Mouse (Mus musculus) neural tube, embryonic 13.5 days (tissue): Measurements from ENCODE around the gene Pmch. TPM values are rescaled to one million over a fixed set of nuclear protein-coding genes. Genes with fewer than 3 reads are reported as not detected.

Experiments
- ATAC-seq: fragments of 200-750 bp; cut with Nextera tagmentation; 2 replicates; pipeline ENCODE4 v1.8.0; 2017; ENCODE audit warnings: low read depth, mild to moderate bottlenecking, moderate TSS enrichment, moderate library complexity
- H3K27ac ChIP-seq: fragments of 300-500 bp; sonication (generic); replicated peaks from 2 replicates; pipeline ENCODE4 v1.5.1; 2015; ENCODE audit warnings: moderate library complexity, mild to moderate bottlenecking, inconsistent platforms
- H3K27me3 ChIP-seq: fragments of 300-500 bp; sonication (generic); 2 replicates; pipeline ENCODE4 v1.6.1; 2015; ENCODE audit warnings: mild to moderate bottlenecking, inconsistent platforms
- H3K36me3 ChIP-seq: fragments of 300-500 bp; sonication (generic); 2 replicates; pipeline ENCODE4 v1.6.1; 2015; ENCODE audit warnings: mild to moderate bottlenecking, inconsistent platforms
- H3K4me1 ChIP-seq: fragments of 300-500 bp; sonication (generic); replicated peaks from 2 replicates; pipeline ENCODE4 v1.6.1; 2015; ENCODE audit warnings: inconsistent platforms
- H3K4me2 ChIP-seq: fragments of 300-500 bp; sonication (generic); 2 replicates; pipeline ENCODE4 v1.6.1; 2015; ENCODE audit warnings: inconsistent platforms, mild to moderate bottlenecking, moderate library complexity
- H3K4me3 ChIP-seq: fragments of 300-500 bp; sonication (generic); 2 replicates; pipeline ENCODE4 v1.5.1; 2015; ENCODE audit warnings: mild to moderate bottlenecking, inconsistent platforms
- H3K9ac ChIP-seq: fragments of 300-500 bp; sonication (generic); 2 replicates; pipeline ENCODE4 v1.6.1; 2015; ENCODE audit warnings: moderate library complexity, mild to moderate bottlenecking, inconsistent platforms
- H3K9me3 ChIP-seq: fragments of 300-500 bp; sonication (generic); 2 replicates; pipeline ENCODE4 v1.6.1; 2016; ENCODE audit warnings: inconsistent platforms
- WGBS: fragments of 180-500 bp; shearing (Covaris S2); methylation state at CpG from one replicate; pipeline ENCODE4 v1.1.7; 2015; 5-methylcytosine and 5-hydroxymethylcytosine counted together
- polyA plus RNA-seq: library from polyadenylated mRNA; unstranded; fragments of >200 nt; fragmentation: Nextera tagmentation; extraction: Ambion mirVana; gene quantifications from 2 replicates; pipeline ENCODE4 v1.2.1, GENCODE M21; 2015

Pmch gene
- 0.56 and 0.76 TPM in 2 replicates for polyA plus RNA-seq

DNA sequence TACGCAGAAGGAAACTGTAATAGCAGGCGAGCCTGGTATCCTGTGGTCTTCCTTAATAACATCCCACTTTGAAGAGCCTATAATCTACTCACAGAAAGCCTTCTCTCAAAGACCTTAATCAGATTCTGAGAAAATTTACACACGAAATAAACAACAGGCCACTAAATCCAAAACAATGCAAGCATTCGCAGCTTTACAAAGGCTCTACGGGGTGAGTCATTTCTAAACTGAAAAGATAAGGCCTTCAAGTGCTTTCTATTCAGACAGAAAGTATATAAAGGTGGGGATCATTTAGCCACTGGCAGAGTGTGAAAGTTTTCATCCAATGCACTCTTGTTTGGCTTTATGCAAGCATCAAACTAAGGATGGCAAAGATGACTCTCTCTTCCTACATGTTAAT lies at the start of gene Pmch:
Gene Pmch (plus strand): TSS at position 301 of the 400 bp plus-strand sequence.
- Histone ChIP-seq H3K9ac (no peak within 1 kb of the TSS), H3K4me1 (no peaks in the 10 kb centered on the region), H3K36me3 (no peaks in the 10 kb centered on the region), H3K4me2 (no peak within 1 kb of the TSS), H3K27ac (no peak within 1 kb of the TSS), H3K27me3 (no peaks in the 10 kb centered on the region), H3K4me3 (no peak within 1 kb of the TSS), H3K9me3 (no peaks in the 10 kb centered on the region)
- ATAC-seq: no peak
- WGBS: 48% methylated on average over 5 of the region's 5 CpGs

DNA sequence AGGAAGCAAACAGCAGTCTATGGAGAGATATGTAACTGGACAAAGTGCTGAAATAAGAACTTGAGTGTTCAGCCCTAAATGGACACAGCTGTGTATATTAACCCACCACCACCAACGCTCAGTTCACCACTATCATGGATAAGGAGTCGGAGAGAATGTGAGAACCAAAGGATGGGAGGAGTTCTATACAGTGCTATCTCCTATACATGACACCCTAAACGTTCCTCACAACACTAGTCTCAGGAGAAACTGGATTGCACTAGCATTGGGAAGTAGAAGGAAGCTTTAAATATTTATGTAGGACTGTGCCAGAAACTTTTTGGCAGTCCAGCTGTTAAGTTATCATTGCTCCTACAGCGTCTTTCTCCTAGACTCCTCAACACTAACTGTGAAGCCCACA lies 46.6 kb upstream of the Pmch start:
- Histone ChIP-seq H3K4me1 (no peaks in the 10 kb centered on the region), H3K27ac (no peak overlapping the region), H3K4me3 (no peak overlapping the region), H3K27me3 (no peaks in the 10 kb centered on the region), H3K36me3 (no peaks in the 10 kb centered on the region), H3K4me2 (no peak overlapping the region), H3K9me3 (no peaks in the 10 kb centered on the region), H3K9ac (no peak overlapping the region)
- WGBS: 83% methylated on average over 4 of the region's 4 CpGs
- ATAC-seq: no peak

DNA sequence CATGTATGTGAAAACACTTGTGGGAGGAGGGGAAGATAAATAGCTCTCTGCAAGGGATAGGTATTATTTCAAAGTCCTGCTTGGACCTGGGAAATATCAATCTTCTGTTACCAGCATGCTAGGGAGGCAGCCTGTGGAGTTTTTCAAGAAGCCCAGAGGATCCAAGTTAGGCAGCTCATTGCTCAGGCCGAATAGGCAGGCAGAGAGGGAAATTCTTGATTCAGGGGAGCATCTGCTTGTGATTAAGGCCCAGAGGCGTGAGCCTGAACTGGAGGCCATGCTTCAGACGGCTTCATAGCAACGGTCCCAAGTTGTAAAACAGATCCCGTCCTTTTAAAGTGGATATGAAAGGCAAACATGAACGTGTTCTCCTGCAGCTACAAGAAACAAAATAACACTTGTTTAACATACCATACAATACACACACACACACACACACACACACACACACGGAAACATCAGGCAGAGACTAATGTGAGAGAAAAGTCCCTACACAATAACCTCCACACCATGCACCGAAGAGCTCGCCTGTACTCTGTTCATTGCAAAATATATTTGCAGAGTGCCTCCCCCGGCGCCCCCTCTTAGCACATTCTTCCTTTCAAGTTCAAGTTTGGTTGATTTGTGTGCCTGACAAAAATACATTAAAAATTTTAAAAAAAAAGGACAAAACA lies 44.6 kb upstream of the Pmch start:
- ATAC-seq: no peak
- Histone ChIP-seq H3K27ac (no peak overlapping the region), H3K9me3 (no peaks in the 10 kb centered on the region), H3K36me3 (no peaks in the 10 kb centered on the region), H3K4me3 (no peak overlapping the region), H3K27me3 (no peaks in the 10 kb centered on the region), H3K9ac (no peak overlapping the region), H3K4me2 (no peak overlapping the region), H3K4me1 (no peaks in the 10 kb centered on the region)
- WGBS: 60% methylated on average over 11 of the region's 11 CpGs

DNA sequence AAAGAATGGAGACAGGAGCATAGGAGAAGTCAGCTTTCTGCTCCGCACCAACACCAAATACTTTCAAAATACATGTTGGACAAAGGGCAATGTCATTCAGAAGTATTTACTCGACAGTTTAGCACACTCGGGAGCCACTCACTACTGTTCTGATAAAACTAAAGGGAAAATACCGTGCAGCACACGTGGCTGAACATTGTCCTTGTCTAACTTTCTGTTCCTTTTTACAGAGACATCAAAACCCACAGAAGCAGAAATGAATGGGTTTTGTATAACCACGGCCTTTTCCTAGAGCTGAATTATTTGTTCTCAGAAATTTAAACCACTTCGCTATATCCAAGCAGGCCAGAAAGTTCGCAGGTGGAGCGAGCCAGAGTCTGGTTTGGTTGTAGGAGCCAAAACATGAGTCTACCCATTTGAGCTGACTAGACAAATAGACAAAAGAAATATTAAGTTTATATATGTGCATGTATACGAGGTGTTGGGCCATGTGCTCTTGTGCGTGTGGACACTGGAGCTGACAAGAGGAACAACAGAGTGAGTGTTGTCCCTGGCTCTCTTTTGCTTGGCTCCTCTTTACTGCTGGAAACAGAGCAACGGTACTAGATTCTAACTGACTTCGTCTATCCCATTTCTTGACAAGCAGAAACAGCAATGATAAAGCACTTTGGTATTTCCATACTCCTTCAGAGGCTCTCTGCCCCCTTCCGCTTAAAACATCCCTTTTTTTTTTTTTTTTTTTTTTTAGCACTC lies 36.5 kb upstream of the Pmch start:
- Histone ChIP-seq H3K4me2 (no peak overlapping the region), H3K36me3 (no peaks in the 10 kb centered on the region), H3K4me3 (no peak overlapping the region), H3K27ac (no peak overlapping the region), H3K4me1 (no peaks in the 10 kb centered on the region), H3K27me3 (no peaks in the 10 kb centered on the region), H3K9ac (no peak overlapping the region), H3K9me3 (no peaks in the 10 kb centered on the region)
- ATAC-seq: no peak
- WGBS: 86% methylated on average over 14 of the region's 14 CpGs

DNA sequence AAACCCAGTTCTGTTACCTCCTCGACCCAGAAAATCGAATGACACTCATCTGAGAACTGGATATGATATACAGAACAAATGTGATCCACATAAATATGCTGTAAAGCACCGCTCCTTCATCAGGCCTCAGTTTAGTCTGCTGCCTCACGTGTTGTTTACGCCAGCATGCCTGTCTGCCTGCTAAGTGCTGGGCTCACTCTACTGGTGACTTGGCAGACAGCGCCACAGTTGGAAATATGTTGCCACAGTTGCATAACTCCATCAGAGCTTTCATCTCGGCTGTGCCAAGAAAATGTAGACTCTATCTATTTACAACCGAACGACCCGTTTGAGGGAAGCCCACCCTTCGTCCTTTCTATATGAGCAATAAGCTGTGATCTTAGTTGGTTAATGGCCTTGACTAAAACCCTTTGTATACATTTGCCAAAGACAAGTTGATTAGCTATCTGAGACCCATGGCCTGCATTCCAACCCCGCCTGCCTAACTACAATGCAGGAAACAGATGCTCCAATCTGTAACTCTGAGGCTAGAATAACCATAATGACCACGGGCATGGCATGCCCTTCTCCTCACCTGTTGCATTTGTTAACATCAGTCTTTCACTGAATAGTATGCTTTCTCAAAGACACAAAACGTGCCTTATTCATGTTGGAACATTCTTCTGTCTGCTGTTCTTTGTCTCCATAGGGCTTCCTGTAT lies 33.8 kb upstream of the Pmch start:
- H3K9me3 ChIP-seq: no peaks in the 10 kb centered on the region
- H3K36me3 ChIP-seq: no peaks in the 10 kb centered on the region
- H3K4me2 ChIP-seq: no peak overlapping the region
- no peaks in the 10 kb centered on the region for H3K27me3 ChIP-seq
- WGBS: 79% methylated on average over 14 of the region's 14 CpGs
- no peak overlapping the region for H3K4me3 ChIP-seq
- H3K4me1 ChIP-seq: no peaks in the 10 kb centered on the region
- H3K9ac ChIP-seq: no peak overlapping the region
- no peak overlapping the region for H3K27ac ChIP-seq
- no peak for ATAC-seq

DNA sequence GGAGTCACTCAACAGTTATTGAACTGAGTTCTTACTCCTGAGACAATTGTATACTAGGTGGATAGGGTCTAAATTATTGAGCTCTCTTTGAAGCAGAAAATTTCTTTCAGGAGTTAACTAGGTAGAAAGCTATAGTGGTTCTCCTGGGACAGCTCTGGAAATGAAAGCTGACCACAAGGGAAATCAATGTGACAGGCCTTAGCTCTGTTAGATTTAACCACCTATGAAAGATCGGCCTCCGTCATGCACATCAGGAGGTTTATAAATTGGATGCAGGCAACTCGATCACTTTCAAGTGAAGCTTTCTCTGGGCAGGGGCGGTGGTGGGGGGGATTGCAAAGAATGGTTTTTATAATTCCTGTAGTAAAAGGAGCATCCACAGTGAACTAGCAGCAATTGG lies 27.4 kb upstream of the Pmch start:
- ATAC-seq: no peak
- H3K9ac ChIP-seq: no peak overlapping the region
- no peaks in the 10 kb centered on the region for H3K36me3 ChIP-seq
- WGBS: 65% methylated on average over 4 of the region's 4 CpGs
- H3K27me3 ChIP-seq: no peaks in the 10 kb centered on the region
- no peaks in the 10 kb centered on the region for H3K4me1 ChIP-seq
- H3K9me3 ChIP-seq: no peaks in the 10 kb centered on the region
- no peak overlapping the region for H3K4me2 ChIP-seq
- H3K27ac ChIP-seq: no peak overlapping the region
- H3K4me3 ChIP-seq: no peak overlapping the region

DNA sequence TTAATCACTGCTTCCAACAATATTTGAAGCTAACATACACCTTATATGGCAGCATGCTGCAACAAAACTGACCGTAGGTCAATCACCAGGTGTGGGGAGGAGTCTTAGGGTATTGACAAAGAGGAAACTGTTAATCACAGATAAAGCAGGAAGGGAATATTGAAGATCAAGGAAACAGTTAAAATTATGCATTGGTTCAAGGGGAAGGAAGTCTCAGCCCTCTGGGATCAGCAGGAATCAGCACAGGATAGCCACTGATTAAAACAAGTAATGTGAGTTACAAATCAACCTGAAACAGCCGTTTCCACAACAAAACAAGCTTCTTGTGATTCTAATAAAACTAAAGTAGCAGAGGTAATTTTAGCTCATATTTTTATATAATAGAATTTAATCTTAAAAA lies 26.0 kb upstream of the Pmch start:
- Histone ChIP-seq H3K4me2 (no peak overlapping the region), H3K9ac (no peak overlapping the region), H3K36me3 (no peaks in the 10 kb centered on the region), H3K27ac (no peak overlapping the region), H3K4me1 (no peaks in the 10 kb centered on the region), H3K4me3 (no peak overlapping the region), H3K9me3 (no peaks in the 10 kb centered on the region), H3K27me3 (no peaks in the 10 kb centered on the region)
- 76% methylated on average over 2 of the region's 2 CpGs for WGBS
- ATAC-seq: no peak

DNA sequence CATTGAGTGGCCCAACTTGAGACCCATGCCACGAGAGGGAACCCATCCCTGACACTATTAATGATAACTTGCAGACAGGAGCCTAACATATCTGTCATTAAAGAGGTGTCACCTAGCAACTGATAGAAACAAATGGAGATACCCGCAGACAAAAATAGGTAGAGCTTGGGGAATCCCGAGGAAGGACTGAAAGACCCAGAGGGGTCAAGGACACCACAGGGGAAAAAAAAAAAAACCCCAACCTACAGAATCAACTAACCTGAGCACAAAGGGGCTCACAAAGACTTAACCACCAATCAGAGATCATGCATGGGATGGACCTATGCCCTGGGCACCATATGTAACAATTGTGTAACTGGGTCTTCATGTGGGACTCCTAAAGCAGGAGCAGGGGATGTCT lies 23.5 kb upstream of the Pmch start:
- no peak overlapping the region for H3K27ac ChIP-seq
- 82% methylated on average over 3 of the region's 3 CpGs for WGBS

DNA sequence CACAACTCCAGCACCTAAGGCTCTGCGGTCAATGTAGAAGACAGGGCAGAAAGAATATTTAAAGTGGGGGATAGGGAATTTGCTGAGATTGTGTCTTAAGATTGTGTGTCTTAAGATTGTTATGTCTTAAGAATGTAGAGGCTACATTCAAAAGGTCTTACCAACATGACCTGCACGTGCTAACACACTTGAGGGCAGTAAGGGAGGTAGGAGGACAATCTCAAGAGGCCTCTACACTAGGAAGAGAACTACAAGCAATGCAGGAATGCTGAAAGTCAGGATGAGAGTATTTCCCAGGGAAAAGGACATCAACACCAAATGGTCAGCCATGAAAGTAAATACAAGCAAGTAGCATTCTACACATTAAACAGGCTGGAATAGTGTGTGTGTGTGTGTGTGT lies 15.3 kb downstream of the Pmch start:
- Histone ChIP-seq H3K27ac (no peak overlapping the region), H3K4me3 (no peak overlapping the region), H3K9me3 (no peaks in the 10 kb centered on the region), H3K4me1 (no peaks in the 10 kb centered on the region), H3K27me3 (no peaks in the 10 kb centered on the region), H3K9ac (no peak overlapping the region), H3K36me3 (no peaks in the 10 kb centered on the region), H3K4me2 (no peak overlapping the region)
- ATAC-seq: no peak
- WGBS: 91% methylated on average over 2 of the region's 2 CpGs

More for the DNA sequence above, 23.5 kb upstream of the Pmch start:
- Histone ChIP-seq H3K4me2 (no peak overlapping the region), H3K4me1 (no peaks in the 10 kb centered on the region), H3K9ac (no peak overlapping the region), H3K36me3 (no peaks in the 10 kb centered on the region), H3K4me3 (no peak overlapping the region), H3K9me3 (no peaks in the 10 kb centered on the region), H3K27me3 (no peaks in the 10 kb centered on the region)
- ATAC-seq: no peak

DNA sequence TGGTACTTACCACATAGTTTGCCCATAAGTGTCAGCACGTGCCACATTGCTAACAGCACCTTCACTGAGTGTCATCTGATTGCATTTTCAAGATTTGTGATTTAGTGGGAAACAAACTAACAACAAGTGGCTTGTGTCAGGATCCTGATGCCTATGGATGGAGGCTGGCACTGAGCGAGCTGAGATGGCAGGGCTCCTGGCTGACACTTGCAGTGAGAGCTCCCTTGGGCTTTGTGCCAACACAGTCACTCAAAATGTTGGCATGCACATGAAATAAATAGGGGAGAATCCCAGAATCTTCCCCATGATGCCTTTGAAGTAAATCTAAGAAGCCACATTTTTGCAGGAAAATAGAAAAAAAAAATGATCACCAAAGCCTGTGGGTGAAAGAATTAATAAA lies 22.4 kb downstream of the Pmch start:
- Histone ChIP-seq H3K9ac (no peak overlapping the region), H3K27ac (no peak overlapping the region), H3K4me3 (no peak overlapping the region), H3K36me3 (no peaks in the 10 kb centered on the region), H3K9me3 (no peaks in the 10 kb centered on the region), H3K4me1 (no peaks in the 10 kb centered on the region), H3K4me2 (no peak overlapping the region), H3K27me3 (no peaks in the 10 kb centered on the region)
- 81% methylated on average over 2 of the region's 2 CpGs for WGBS
- no peak for ATAC-seq

DNA sequence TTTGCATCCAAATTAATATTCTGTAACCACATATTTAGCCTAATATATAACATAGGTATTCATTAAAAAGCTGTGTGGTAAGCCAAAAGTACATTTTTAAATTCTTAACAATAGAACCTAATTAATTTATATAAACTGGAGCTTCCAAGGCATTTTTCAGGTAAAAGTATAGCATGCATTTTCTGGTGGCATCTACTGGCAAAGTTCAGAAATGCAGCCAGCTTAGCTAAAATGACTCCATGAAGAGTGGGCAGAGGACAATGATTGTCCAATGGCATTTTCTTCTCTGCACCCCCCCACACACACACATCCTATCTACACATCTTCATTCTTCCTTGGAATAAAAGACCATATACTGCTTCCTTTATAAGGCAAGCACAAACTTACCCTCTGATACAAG lies 28.8 kb downstream of the Pmch start:
- no peak overlapping the region for H3K4me3 ChIP-seq
- H3K27ac ChIP-seq: no peak overlapping the region
- H3K4me2 ChIP-seq: no peak overlapping the region
- no peaks in the 10 kb centered on the region for H3K4me1 ChIP-seq
- H3K27me3 ChIP-seq: no peaks in the 10 kb centered on the region
- no peaks in the 10 kb centered on the region for H3K9me3 ChIP-seq
- no peak for ATAC-seq
- H3K9ac ChIP-seq: no peak overlapping the region
- no peaks in the 10 kb centered on the region for H3K36me3 ChIP-seq

DNA sequence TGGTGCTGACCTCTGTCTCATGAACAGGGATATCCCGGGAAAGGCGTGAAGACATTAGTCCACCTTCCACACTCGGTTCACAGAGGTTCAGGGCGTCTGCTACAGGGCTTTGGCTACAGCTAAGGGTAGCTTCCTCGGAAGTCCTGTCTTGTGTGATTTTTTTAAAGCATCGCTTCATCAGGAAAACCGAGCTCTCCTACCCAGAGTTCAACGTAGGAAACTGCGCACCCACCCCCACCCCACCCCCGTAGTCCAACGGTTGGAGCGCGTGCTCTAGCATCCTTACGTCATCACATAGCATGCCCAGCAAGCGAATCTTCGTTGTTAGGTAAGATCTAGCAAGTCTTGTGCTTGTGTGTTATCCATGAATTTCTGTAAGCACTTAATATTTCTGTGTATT lies 44.8 kb downstream of the Pmch start:
- H3K27ac ChIP-seq: no peak overlapping the region
- H3K36me3 ChIP-seq: no peaks in the 10 kb centered on the region
- no peaks in the 10 kb centered on the region for H3K4me1 ChIP-seq
- no peaks in the 10 kb centered on the region for H3K27me3 ChIP-seq
- no peak for ATAC-seq
- no peak overlapping the region for H3K4me2 ChIP-seq
- WGBS: 96% methylated on average over 16 of the region's 16 CpGs
- no peak overlapping the region for H3K4me3 ChIP-seq
- H3K9ac ChIP-seq: no peak overlapping the region
- H3K9me3 ChIP-seq: no peaks in the 10 kb centered on the region
